Mouse (Mus musculus): Measurements from ENCODE around the gene Fggy. TPM values are rescaled to one million over a fixed set of nuclear protein-coding genes. Genes with fewer than 3 reads are reported as not detected.

The Fggy gene
- polyA plus RNA-seq (2017; shearing (Covaris generic)) = 1 to 10 TPM in 2 of 3 experiments, under 1 TPM in 1; 0.96 to 6.5 (median 3.8) TPM

- peak; percentile 100 for ATAC-seq
Measured at GRCm38 (mm10) chr4:95557333-95557956, at the start of gene Fggy. TSS of gene Fggy (plus strand) at chr4:95557507.

GRCm38 (mm10) chr4:95507946-95508311 is 49.4 kb upstream of the Fggy start:
- ATAC-seq = no peak

- no peak for ATAC-seq
Measured at GRCm38 (mm10) chr4:95518382-95518781, 38.9 kb upstream of the Fggy start.

GRCm38 (mm10) chr4:95519975-95520642 is 37.2 kb upstream of the Fggy start:
- no peak for ATAC-seq

- ATAC-seq = no peak
Measured at GRCm38 (mm10) chr4:95520643-95521032, 36.7 kb upstream of the Fggy start.

GRCm38 (mm10) chr4:95526588-95526987 is 30.7 kb upstream of the Fggy start:
- ATAC-seq = no peak

- no peak for ATAC-seq
Measured at GRCm38 (mm10) chr4:95530757-95531156, 26.6 kb upstream of the Fggy start.

- ATAC-seq = no peak
Measured at GRCm38 (mm10) chr4:95533946-95534345, 23.4 kb upstream of the Fggy start.

- ATAC-seq = no peak
Measured at GRCm38 (mm10) chr4:95541382-95542038, 15.8 kb upstream of the Fggy start.

GRCm38 (mm10) chr4:95542039-95542790 is 15.1 kb upstream of the Fggy start:
- ATAC-seq = no peak

- no peak for ATAC-seq
Measured at GRCm38 (mm10) chr4:95543529-95543928, 13.8 kb upstream of the Fggy start.

GRCm38 (mm10) chr4:95556663-95557332 is 509 bp upstream of the Fggy start:
- ATAC-seq = peak; percentile 25

GRCm38 (mm10) chr4:95558271-95558888 is 1.1 kb downstream of the Fggy start:
- ATAC-seq = no peak

GRCm38 (mm10) chr4:95571621-95572020 is 14.3 kb downstream of the Fggy start:
- ATAC-seq = no peak

- ATAC-seq = no peak
Measured at GRCm38 (mm10) chr4:95573704-95574103, 16.4 kb downstream of the Fggy start.

GRCm38 (mm10) chr4:95575411-95575911 is 18.2 kb downstream of the Fggy start:
- no peak for ATAC-seq

GRCm38 (mm10) chr4:95579183-95579582 is 21.9 kb downstream of the Fggy start:
- ATAC-seq = no peak

GRCm38 (mm10) chr4:95584107-95584762 is 26.9 kb downstream of the Fggy start:
- no peak for ATAC-seq

- ATAC-seq = no peak
Measured at GRCm38 (mm10) chr4:95586274-95587001, 29.1 kb downstream of the Fggy start.

GRCm38 (mm10) chr4:95588722-95589283 is 31.5 kb downstream of the Fggy start:
- ATAC-seq = no peak

Measured in inflammation-experienced regulatory T-cells, adult 6 months (primary cell).